Mouse (Mus musculus) heart, adult 9 months (tissue): ENCODE data around the gene Cypt1.

ENCODE experiments used
- DNase-seq, 2 experiments: peaks; one replicate each; pipeline ENCODE4 v3.0.0; 2022; ENCODE audit warnings: low spot score in 2 of 2

Cypt1 gene

GRCm38 (mm10) chrX:16522569-16522968 is at the start of gene Cypt1:
Gene Cypt1, plus strand, starts transcription at chrX:16522869.
- DNase-seq, result no peak

GRCm38 (mm10) chrX:16546806-16547205 is 24.1 kb downstream of the Cypt1 start:
- DNase-seq, result no peak

- peak in 1 of 2 experiments; percentile 0 for DNase-seq
Measured at GRCm38 (mm10) chrX:16557061-16557460, 34.4 kb downstream of the Cypt1 start.

- DNase-seq, result no peak
Measured at GRCm38 (mm10) chrX:16558501-16558900, 35.8 kb downstream of the Cypt1 start.
